Mouse (Mus musculus): ENCODE measurements at regions not wholly inside any gene's neighbourhood (a gene's known extent, or its start where the extent isn't known, plus 50 kb on each side); places are given as distances from the start of the nearest gene placed in this dataset.
A peak's percentile ranks its signal among the peaks of the same experiment; 100 is the strongest.

- Histone ChIP-seq H3K36me3 (ENCODE audit: insufficient read depth, low read length) (no peaks in the 10 kb centered on the region), H3K27me3 (replicated peaks; ENCODE audit: insufficient read depth, low read length) (no peaks in the 10 kb centered on the region), H3K4me3 (ENCODE audit: low read depth, low read length) (no peak overlapping the region), H3K4me2 (replicated peaks; ENCODE audit: low read depth, low read length) (no peak overlapping the region), H3K27ac (ENCODE audit: low read length) (no peak overlapping the region), H3K4me1 (ENCODE audit: insufficient read depth, low read depth, low read length) (no peaks in the 10 kb centered on the region), H3K9ac (replicated peaks; ENCODE audit: low read depth) (no peak overlapping the region), H3K9me3 (ENCODE audit: low read length) (no peaks in the 10 kb centered on the region)
- no peak for TF ChIP-seq CTCF (IDR thresholded peaks at IDR 0.05)
- no peak for TF ChIP-seq EP300 (IDR thresholded peaks at IDR 0.05)
- ATAC-seq: no peak
- DNase-seq (ENCODE audit: low spot score): no peak
Measured at GRCm38 (mm10) chr9:68239121-68239520, 398.9 kb downstream of the Vps13c start.

DNA sequence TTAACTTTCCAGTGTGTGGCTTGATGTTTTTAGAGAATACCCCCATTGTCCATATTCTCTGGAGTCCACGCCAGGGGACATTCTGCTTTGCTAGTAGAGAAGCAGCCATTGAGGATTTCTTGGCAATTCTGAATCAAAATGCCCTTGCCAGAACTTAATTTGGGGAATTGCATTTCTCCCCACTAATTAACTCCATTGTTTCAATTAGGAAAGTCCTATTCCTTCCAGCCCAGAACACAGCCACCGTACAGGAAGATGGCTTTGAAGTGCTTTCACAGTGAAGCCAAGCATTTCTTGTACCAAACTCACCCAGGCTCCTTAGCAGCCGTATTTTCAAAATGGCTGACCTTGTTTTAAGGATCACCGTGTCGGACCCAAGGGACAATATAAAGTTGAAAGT lies 399.4 kb downstream of the Vps13c start:
- Histone ChIP-seq H3K4me2 (replicated peaks; ENCODE audit: low read depth, low read length) (no peak overlapping the region), H3K36me3 (ENCODE audit: insufficient read depth, low read length) (no peaks in the 10 kb centered on the region), H3K27ac (ENCODE audit: low read length) (no peak overlapping the region), H3K4me1 (ENCODE audit: insufficient read depth, low read depth, low read length) (no peaks in the 10 kb centered on the region), H3K4me3 (ENCODE audit: low read depth, low read length) (no peak overlapping the region), H3K9ac (replicated peaks; ENCODE audit: low read depth) (no peak overlapping the region), H3K27me3 (replicated peaks; ENCODE audit: insufficient read depth, low read length) (no peaks in the 10 kb centered on the region), H3K9me3 (ENCODE audit: low read length) (no peaks in the 10 kb centered on the region)
- no peak for ATAC-seq
- 86% methylated on average over 5 of the region's 5 CpGs for WGBS
- TF ChIP-seq CTCF (IDR thresholded peaks at IDR 0.05): no peak
- no peak for TF ChIP-seq EP300 (IDR thresholded peaks at IDR 0.05)
- no peak for DNase-seq (ENCODE audit: low spot score)

GRCm38 (mm10) chr9:68250011-68250410 lies 403.6 kb upstream of the Rora start:
- Histone ChIP-seq H3K4me1 (ENCODE audit: insufficient read depth, low read depth, low read length) (no peaks in the 10 kb centered on the region), H3K4me3 (ENCODE audit: low read depth, low read length) (no peak overlapping the region), H3K9ac (replicated peaks; ENCODE audit: low read depth) (no peak overlapping the region), H3K4me2 (replicated peaks; ENCODE audit: low read depth, low read length) (no peak overlapping the region), H3K9me3 (ENCODE audit: low read length) (no peaks in the 10 kb centered on the region), H3K27me3 (replicated peaks; ENCODE audit: insufficient read depth, low read length) (no peaks in the 10 kb centered on the region), H3K36me3 (ENCODE audit: insufficient read depth, low read length) (no peaks in the 10 kb centered on the region), H3K27ac (ENCODE audit: low read length) (no peak overlapping the region)
- 70% methylated on average over 16 of the region's 16 CpGs for WGBS
- ATAC-seq (no peak), DNase-seq (ENCODE audit: low spot score) (no peak)
- TF ChIP-seq EP300 (IDR thresholded peaks at IDR 0.05): no peak
- TF ChIP-seq CTCF (IDR thresholded peaks at IDR 0.05): no peak

GRCm38 (mm10) chr9:68254218-68254617 lies 399.4 kb upstream of the Rora start:
- H3K4me3 ChIP-seq (ENCODE audit: low read depth, low read length): no peak overlapping the region
- H3K4me1 ChIP-seq (ENCODE audit: insufficient read depth, low read depth, low read length): no peaks in the 10 kb centered on the region
- no peak for TF ChIP-seq EP300 (IDR thresholded peaks at IDR 0.05)
- TF ChIP-seq CTCF (IDR thresholded peaks at IDR 0.05): peak; percentile 48
- no peak overlapping the region for H3K9ac ChIP-seq (replicated peaks; ENCODE audit: low read depth)
- DNase-seq (ENCODE audit: low spot score): no peak
- no peak overlapping the region for H3K4me2 ChIP-seq (replicated peaks; ENCODE audit: low read depth, low read length)
- no peak overlapping the region for H3K27ac ChIP-seq (ENCODE audit: low read length)
- WGBS: 36% methylated on average over 3 of the region's 3 CpGs
- no peaks in the 10 kb centered on the region for H3K9me3 ChIP-seq (ENCODE audit: low read length)
- no peak for ATAC-seq
- no peaks in the 10 kb centered on the region for H3K36me3 ChIP-seq (ENCODE audit: insufficient read depth, low read length)
- H3K27me3 ChIP-seq (replicated peaks; ENCODE audit: insufficient read depth, low read length): no peaks in the 10 kb centered on the region

DNA sequence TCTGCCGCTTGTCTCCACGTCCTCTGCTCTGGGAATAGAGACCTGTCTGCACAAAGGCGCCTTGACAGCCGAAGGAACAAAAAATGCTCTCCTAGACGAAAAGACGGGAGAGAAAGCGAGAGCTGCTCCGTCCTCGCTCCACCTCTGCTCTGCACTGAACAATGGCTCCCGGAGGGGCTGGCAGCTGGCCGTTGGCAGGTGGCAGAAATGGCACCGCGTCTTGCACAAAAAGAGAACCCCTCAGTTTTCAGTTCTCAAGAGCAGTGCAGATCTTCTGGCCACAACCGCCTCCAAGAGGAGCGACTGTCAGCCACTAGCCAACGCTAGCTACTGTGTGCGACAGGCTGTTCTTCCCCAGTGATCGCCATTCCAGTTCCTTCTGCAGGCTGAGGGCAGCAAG lies 385.0 kb upstream of the Rora start:
- no peak overlapping the region for H3K9ac ChIP-seq (replicated peaks; ENCODE audit: low read depth)
- no peak overlapping the region for H3K4me3 ChIP-seq (ENCODE audit: low read depth, low read length)
- H3K27ac ChIP-seq (ENCODE audit: low read length): no peak overlapping the region
- WGBS: 75% methylated on average over 18 of the region's 18 CpGs
- H3K36me3 ChIP-seq (ENCODE audit: insufficient read depth, low read length): no peaks in the 10 kb centered on the region
- H3K4me1 ChIP-seq (ENCODE audit: insufficient read depth, low read depth, low read length): no peaks in the 10 kb centered on the region
- H3K4me2 ChIP-seq (replicated peaks; ENCODE audit: low read depth, low read length): no peak overlapping the region
- H3K9me3 ChIP-seq (ENCODE audit: low read length): no peaks in the 10 kb centered on the region
- no peak for ATAC-seq
- no peaks in the 10 kb centered on the region for H3K27me3 ChIP-seq (replicated peaks; ENCODE audit: insufficient read depth, low read length)
- TF ChIP-seq EP300 (IDR thresholded peaks at IDR 0.05) (no peak), CTCF (IDR thresholded peaks at IDR 0.05) (no peak)
- no peak for DNase-seq (ENCODE audit: low spot score)

- 51% methylated on average over 7 of the region's 7 CpGs for WGBS
- Histone ChIP-seq H3K9me3 (ENCODE audit: low read length) (no peaks in the 10 kb centered on the region), H3K36me3 (ENCODE audit: insufficient read depth, low read length) (no peaks in the 10 kb centered on the region), H3K4me2 (replicated peaks; ENCODE audit: low read depth, low read length) (no peak overlapping the region), H3K27ac (ENCODE audit: low read length) (no peak overlapping the region), H3K4me3 (ENCODE audit: low read depth, low read length) (no peak overlapping the region), H3K4me1 (ENCODE audit: insufficient read depth, low read depth, low read length) (no peaks in the 10 kb centered on the region), H3K9ac (replicated peaks; ENCODE audit: low read depth) (no peak overlapping the region), H3K27me3 (replicated peaks; ENCODE audit: insufficient read depth, low read length) (no peaks in the 10 kb centered on the region)
- ATAC-seq (no peak), DNase-seq (ENCODE audit: low spot score) (peak; percentile 38)
- TF ChIP-seq EP300 (IDR thresholded peaks at IDR 0.05) (no peak), CTCF (IDR thresholded peaks at IDR 0.05) (no peak)
Measured at GRCm38 (mm10) chr9:68302232-68302925, 351.2 kb upstream of the Rora start.

DNA sequence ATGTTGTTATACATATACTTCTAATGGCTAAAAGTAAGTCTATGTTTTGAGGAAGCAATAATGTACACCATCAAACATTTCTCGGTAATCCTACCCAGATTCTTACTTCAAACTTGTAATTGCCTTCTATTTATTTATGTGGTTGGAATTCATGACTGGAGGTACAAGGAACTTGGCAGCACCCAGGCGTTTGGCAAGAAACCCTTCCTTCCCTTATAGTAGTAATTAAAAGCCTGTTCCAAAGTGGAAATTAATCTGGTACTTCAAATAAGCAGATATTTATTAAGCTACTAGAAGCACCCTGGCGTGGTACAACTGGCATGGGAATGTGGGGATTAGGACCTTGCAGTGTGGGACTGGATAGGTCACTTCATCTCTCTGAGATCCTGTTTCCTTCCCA lies 322.9 kb upstream of the Rora start:
- no peaks in the 10 kb centered on the region for H3K27me3 ChIP-seq (replicated peaks; ENCODE audit: insufficient read depth, low read length)
- no peak overlapping the region for H3K27ac ChIP-seq (ENCODE audit: low read length)
- no peaks in the 10 kb centered on the region for H3K4me1 ChIP-seq (ENCODE audit: insufficient read depth, low read depth, low read length)
- WGBS: 49% methylated on average over 3 of the region's 3 CpGs
- DNase-seq (ENCODE audit: low spot score) (no peak), ATAC-seq (no peak)
- no peak overlapping the region for H3K4me2 ChIP-seq (replicated peaks; ENCODE audit: low read depth, low read length)
- H3K9ac ChIP-seq (replicated peaks; ENCODE audit: low read depth): no peak overlapping the region
- TF ChIP-seq CTCF (IDR thresholded peaks at IDR 0.05) (no peak), EP300 (IDR thresholded peaks at IDR 0.05) (no peak)
- H3K9me3 ChIP-seq (ENCODE audit: low read length): no peaks in the 10 kb centered on the region
- H3K4me3 ChIP-seq (ENCODE audit: low read depth, low read length): no peak overlapping the region
- no peaks in the 10 kb centered on the region for H3K36me3 ChIP-seq (ENCODE audit: insufficient read depth, low read length)

All from lung, postnatal 0 days (tissue).